In genomic region chr2:22813921-22814320, GRCm38 (mm10) we compare ENCODE assay signal across 14 mouse cellular contexts.
"Had no signal": no experiment of that assay in that cellular context is flagged by ENCODE, and none has a peak within 500 bp of the region (broad histone marks: within the 10 kb centered on the region; RNA-seq: fewer than 3 reads in every experiment).

No protein-coding gene starts in this region.

- H3K4me1 ChIP-seq: midbrain, embryonic 12.5 days; midbrain, embryonic 15.5 days had no signal

- H3K4me3 ChIP-seq: left cerebral cortex, adult 2 months; liver, embryonic 13.5 days; midbrain, embryonic 12.5 days; midbrain, embryonic 15.5 days had no signal

- H3K9me3 ChIP-seq: liver, embryonic 13.5 days; midbrain, embryonic 12.5 days; midbrain, embryonic 15.5 days had no signal

- H3K27me3 ChIP-seq: liver, embryonic 13.5 days; midbrain, embryonic 12.5 days; midbrain, embryonic 15.5 days had no signal

- ATAC-seq: midbrain, embryonic 15.5 days had no signal

- H3K27ac ChIP-seq: left cerebral cortex, adult 2 months; liver, embryonic 13.5 days; midbrain, embryonic 12.5 days; midbrain, embryonic 15.5 days; stomach, postnatal 0 days had no signal

- H3K36me3 ChIP-seq: midbrain, embryonic 12.5 days; midbrain, embryonic 15.5 days had no signal

- H3K9ac ChIP-seq: liver, embryonic 13.5 days; midbrain, embryonic 12.5 days; midbrain, embryonic 15.5 days had no signal

- DNase-seq: kidney, postnatal 10 days; kidney, postnatal 36 days; layer of hippocampus, postnatal 36 days; liver, embryonic 13.5 days; lung, adult 2 months; lung, postnatal 14 days; lung, postnatal 4 days; thymus, adult 2 months; thymus, postnatal 14 days; thymus, postnatal 4 days had no signal

- H3K4me2 ChIP-seq: liver, embryonic 13.5 days; midbrain, embryonic 12.5 days; midbrain, embryonic 15.5 days had no signal
